Mouse (Mus musculus) adrenal gland, postnatal 14 days (tissue): ENCODE measurements around the gene Slc16a4. TPM values are rescaled to one million over a fixed set of nuclear protein-coding genes. Genes with fewer than 3 reads are reported as not detected.
A peak's percentile ranks its signal among the peaks of the same experiment; 100 is the strongest.

Source experiments
- DNase-seq: peaks from one replicate; pipeline ENCODE4 v3.0.0; 2021; ENCODE audit warnings: mixed read lengths
- long read RNA-seq, 2 experiments: library from polyadenylated mRNA; stranded (forward); transcript quantifications; one replicate each; pipeline ENCODE4 v2.0.0; 2021
- total RNA-seq: library from RNA; stranded (reverse); gene quantifications from 2 replicates; pipeline ENCODE4 v1.2.3, GENCODE M21; 2021

The Slc16a4 gene
- total RNA-seq: 0.44 and 0.49 TPM in 2 replicates
- long read RNA-seq, experiment 1, partial matches to known transcripts: 0 of 2 reads
- long read RNA-seq, experiment 1, other reads (novel, unspliced or antisense): 2 of 2 reads
- long read RNA-seq, experiment 2: 0 reads

- DNase-seq: peak; percentile 58
Measured at GRCm38 (mm10) chr3:107290764-107291381, at the start of gene Slc16a4. Gene Slc16a4 (plus strand): TSS chr3:107291230.

GRCm38 (mm10) chr3:107241389-107242094, 49.5 kb upstream of the Slc16a4 start:
- peak; percentile 38 for DNase-seq

- DNase-seq: no peak
Measured at GRCm38 (mm10) chr3:107246876-107247275, 44.2 kb upstream of the Slc16a4 start.

- DNase-seq: no peak
Measured at GRCm38 (mm10) chr3:107249042-107249441, 42.0 kb upstream of the Slc16a4 start.

- DNase-seq: no peak
Measured at GRCm38 (mm10) chr3:107250320-107250719, 40.7 kb upstream of the Slc16a4 start.

- no peak for DNase-seq
Measured at GRCm38 (mm10) chr3:107252035-107252434, 39.0 kb upstream of the Slc16a4 start.

- no peak for DNase-seq
Measured at GRCm38 (mm10) chr3:107253925-107254324, 37.1 kb upstream of the Slc16a4 start.

GRCm38 (mm10) chr3:107255992-107256391, 35.0 kb upstream of the Slc16a4 start:
- DNase-seq: peak; percentile 40

- no peak for DNase-seq
Measured at GRCm38 (mm10) chr3:107256724-107257123, 34.3 kb upstream of the Slc16a4 start.

GRCm38 (mm10) chr3:107257924-107258323, 33.1 kb upstream of the Slc16a4 start:
- no peak for DNase-seq

- peak; percentile 34 for DNase-seq
Measured at GRCm38 (mm10) chr3:107260956-107261850, 29.8 kb upstream of the Slc16a4 start.

GRCm38 (mm10) chr3:107261851-107262165, 29.2 kb upstream of the Slc16a4 start:
- DNase-seq: peak; percentile 77

GRCm38 (mm10) chr3:107266814-107267345, 24.1 kb upstream of the Slc16a4 start:
- peak; percentile 42 for DNase-seq

GRCm38 (mm10) chr3:107272433-107272832, 18.6 kb upstream of the Slc16a4 start:
- DNase-seq: no peak

- peak; percentile 76 for DNase-seq
Measured at GRCm38 (mm10) chr3:107273820-107274219, 17.2 kb upstream of the Slc16a4 start.

- DNase-seq: no peak
Measured at GRCm38 (mm10) chr3:107275351-107275750, 15.7 kb upstream of the Slc16a4 start.

GRCm38 (mm10) chr3:107275996-107276395, 15.0 kb upstream of the Slc16a4 start:
- DNase-seq: no peak

- DNase-seq: no peak
Measured at GRCm38 (mm10) chr3:107276626-107277025, 14.4 kb upstream of the Slc16a4 start.

- DNase-seq: peak; percentile 93
Measured at GRCm38 (mm10) chr3:107278479-107279269, 12.4 kb upstream of the Slc16a4 start, which contains the start of gene Lamtor5. Gene Lamtor5 (plus strand): TSS chr3:107278858.

GRCm38 (mm10) chr3:107286123-107286522, 4.9 kb upstream of the Slc16a4 start:
- no peak for DNase-seq

GRCm38 (mm10) chr3:107287346-107287745, 3.7 kb upstream of the Slc16a4 start:
- DNase-seq: no peak
